Mouse (Mus musculus): ENCODE results near the gene Rnf227. TPM values are rescaled to one million over a fixed set of nuclear protein-coding genes. Genes with fewer than 3 reads are reported as not detected.
"Not testable (repeated sequence)": the region's sequence is repeated elsewhere in the genome, so short reads cannot be mapped to it uniquely, and the experiment has no call there.

Gene Rnf227
- polyA plus RNA-seq (2012; rRNA removed), result 1.0 and 4.3 TPM in 2 replicates

DNA sequence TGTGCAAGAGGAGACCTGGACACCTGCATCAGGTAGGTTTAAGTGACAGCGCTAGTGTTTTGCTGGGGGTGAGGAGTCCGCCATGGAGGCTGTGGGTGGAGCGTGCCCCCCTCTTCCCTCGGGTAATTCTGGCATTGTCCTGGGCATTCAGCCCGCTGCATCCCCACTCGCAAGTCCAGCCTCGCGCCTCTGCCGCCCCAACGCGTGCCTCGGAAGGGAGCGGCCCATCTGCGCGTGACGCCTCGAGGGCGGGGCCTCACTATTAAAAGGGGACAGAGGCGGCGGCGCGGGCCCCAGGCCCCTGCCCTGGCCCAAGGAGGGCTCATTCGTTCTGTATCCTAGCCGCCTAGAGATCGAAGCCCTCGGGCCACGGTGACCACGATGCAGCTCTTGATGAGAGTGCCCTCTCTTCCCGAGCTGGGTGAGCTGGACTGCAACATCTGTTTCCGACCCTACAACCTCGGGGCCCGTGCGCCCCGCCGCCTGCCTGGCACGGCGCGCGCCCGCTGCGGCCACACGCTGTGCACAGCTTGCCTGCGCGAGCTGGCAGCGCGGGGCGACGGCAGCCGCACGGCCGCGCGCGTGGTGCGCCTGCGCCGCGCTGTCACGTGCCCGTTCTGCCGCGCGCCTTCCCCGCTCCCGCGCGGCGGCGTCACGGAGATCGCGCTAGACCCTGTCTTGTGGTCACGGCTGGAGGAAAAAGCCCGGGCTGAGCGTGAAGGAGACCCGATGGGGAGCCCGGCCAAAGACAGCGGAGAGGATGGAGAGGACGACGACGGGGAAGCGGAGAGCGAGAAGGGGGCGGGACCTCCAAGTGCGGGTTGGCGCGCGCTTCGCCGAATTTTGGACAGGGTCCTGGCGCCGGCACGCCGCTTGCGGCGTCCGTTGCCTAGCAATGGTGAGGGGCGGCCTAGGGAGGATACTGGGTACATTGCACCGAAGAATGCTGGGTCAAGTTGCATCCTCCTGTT lies at the start of gene Rnf227:
Gene Rnf227, plus strand, starts transcription at position 301 of the 971 bp plus-strand sequence.
- Histone ChIP-seq H3K4me1 (ENCODE audit: control insufficient read depth, insufficient read depth, low read length) (peaks cover 7% of the 10 kb centered on the region), H3K4me3 (replicated peaks; ENCODE audit: extremely low read depth, low read depth, low read length) (peak within 1 kb of the TSS; percentile 76)
- peak; percentile 76 for DNase-seq
- 2% methylated on average over 99 of the region's 99 CpGs for WGBS
- peak; percentile 23; the same call in 1 of the 2 replicates for TF ChIP-seq POLR2A (IDR thresholded peaks at IDR 0.05; ENCODE audit: borderline replicate concordance, extremely low read depth, low read depth, low read length)
- no peak for TF ChIP-seq CTCF (IDR thresholded peaks at IDR 0.05; ENCODE audit: insufficient read depth, low read length)

DNA sequence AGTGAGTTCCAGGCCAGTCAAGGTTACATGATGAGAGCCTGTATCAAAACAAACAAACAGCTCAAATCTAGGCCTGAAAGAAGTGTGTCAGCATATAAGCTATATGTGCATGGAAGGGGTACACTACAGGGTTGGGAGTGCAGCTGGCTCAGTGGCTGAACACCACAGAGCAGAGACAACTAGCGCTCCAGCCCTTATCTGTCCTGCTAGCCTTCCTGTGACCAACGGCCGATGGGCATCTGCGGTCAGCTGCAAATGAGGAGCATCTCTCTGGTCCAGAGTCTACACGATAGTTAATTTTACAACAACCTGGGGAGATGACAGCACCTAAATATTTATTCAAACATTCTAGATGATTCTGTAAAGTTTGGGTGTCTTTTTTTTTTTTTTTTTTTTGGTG lies 49.1 kb upstream of the Rnf227 start:
- H3K4me3 ChIP-seq (replicated peaks; ENCODE audit: extremely low read depth, low read depth, low read length), result no peak overlapping the region
- H3K4me1 ChIP-seq (ENCODE audit: control insufficient read depth, insufficient read depth, low read length), result no peaks in the 10 kb centered on the region
- 89% methylated on average over 5 of the region's 5 CpGs for WGBS
- TF ChIP-seq CTCF (IDR thresholded peaks at IDR 0.05; ENCODE audit: insufficient read depth, low read length) (no peak), POLR2A (IDR thresholded peaks at IDR 0.05; ENCODE audit: borderline replicate concordance, extremely low read depth, low read depth, low read length) (no peak)
- DNase-seq, result no peak

DNA sequence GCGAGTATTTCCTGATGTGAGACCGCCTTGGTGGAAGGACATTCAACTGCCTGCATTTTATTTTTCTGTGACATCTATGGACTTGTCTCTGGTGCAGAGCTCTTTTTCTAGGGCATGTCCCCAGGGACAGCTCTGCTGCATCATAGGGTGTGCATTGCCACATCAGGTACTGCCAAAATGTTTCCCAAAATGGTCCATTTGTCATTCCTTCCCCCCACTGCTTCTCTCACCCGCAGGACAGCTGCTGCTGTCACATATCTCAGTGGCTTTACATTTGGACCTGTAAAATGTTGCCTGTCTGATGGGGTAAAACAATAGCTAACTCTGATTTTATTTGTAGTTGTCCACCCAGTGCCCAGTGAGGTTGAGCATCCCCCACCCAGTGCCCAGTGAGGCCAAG lies 45.0 kb upstream of the Rnf227 start:
- Histone ChIP-seq H3K4me3 (replicated peaks; ENCODE audit: extremely low read depth, low read depth, low read length) (no peak overlapping the region), H3K4me1 (ENCODE audit: control insufficient read depth, insufficient read depth, low read length) (no peaks in the 10 kb centered on the region)
- 78% methylated on average over 3 of the region's 3 CpGs for WGBS
- no peak for DNase-seq
- TF ChIP-seq POLR2A (IDR thresholded peaks at IDR 0.05; ENCODE audit: borderline replicate concordance, extremely low read depth, low read depth, low read length), result no peak
- TF ChIP-seq CTCF (IDR thresholded peaks at IDR 0.05; ENCODE audit: insufficient read depth, low read length), result no peak

DNA sequence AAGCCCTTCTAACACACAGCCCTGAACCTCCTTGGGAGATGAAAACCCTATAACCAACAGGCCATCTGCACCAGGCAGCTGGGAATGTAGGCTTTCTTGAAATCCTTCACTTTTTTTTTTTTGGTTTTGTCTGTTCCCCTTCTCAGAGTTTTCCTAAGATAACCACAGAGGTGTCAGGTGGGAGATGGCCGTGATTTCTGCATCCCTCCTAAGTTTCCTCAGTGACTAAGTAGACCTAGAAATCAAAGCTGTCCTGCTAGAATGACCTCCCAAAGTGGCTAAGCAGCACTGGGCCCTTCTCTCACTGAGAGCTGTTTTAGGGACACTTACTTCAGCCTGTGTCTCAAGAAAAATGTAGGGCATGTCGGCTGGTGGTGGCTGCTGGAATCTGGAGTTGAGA lies 42.5 kb upstream of the Rnf227 start:
- no peak for DNase-seq
- Histone ChIP-seq H3K4me1 (ENCODE audit: control insufficient read depth, insufficient read depth, low read length) (no peaks in the 10 kb centered on the region), H3K4me3 (replicated peaks; ENCODE audit: extremely low read depth, low read depth, low read length) (no peak overlapping the region)
- no peak for TF ChIP-seq POLR2A (IDR thresholded peaks at IDR 0.05; ENCODE audit: borderline replicate concordance, extremely low read depth, low read depth, low read length)
- TF ChIP-seq CTCF (IDR thresholded peaks at IDR 0.05; ENCODE audit: insufficient read depth, low read length), result no peak
- 79% methylated on average over 2 of the region's 2 CpGs for WGBS

DNA sequence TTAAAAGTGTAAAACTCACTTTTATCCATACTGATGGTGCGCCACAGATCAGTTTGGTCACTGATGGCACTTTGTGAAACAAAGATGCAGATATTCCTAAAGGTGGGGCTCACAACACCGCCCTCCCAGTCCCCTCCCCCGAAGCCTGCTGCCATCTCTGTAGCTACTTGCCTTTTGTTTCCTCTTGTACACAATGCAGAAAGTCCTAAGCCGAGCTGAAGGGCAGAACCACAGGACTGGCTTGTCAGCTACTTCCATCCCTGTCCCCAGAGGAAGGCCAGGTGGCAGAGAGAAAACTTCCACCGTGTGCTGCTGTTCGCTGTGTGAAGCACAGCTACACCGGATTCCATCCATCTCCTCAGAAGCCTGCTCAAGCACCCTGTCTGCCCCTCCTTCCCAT lies 42.0 kb upstream of the Rnf227 start:
- WGBS, result 81% methylated on average over 7 of the region's 7 CpGs
- TF ChIP-seq POLR2A (IDR thresholded peaks at IDR 0.05; ENCODE audit: borderline replicate concordance, extremely low read depth, low read depth, low read length) (no peak), CTCF (IDR thresholded peaks at IDR 0.05; ENCODE audit: insufficient read depth, low read length) (no peak)

DNA sequence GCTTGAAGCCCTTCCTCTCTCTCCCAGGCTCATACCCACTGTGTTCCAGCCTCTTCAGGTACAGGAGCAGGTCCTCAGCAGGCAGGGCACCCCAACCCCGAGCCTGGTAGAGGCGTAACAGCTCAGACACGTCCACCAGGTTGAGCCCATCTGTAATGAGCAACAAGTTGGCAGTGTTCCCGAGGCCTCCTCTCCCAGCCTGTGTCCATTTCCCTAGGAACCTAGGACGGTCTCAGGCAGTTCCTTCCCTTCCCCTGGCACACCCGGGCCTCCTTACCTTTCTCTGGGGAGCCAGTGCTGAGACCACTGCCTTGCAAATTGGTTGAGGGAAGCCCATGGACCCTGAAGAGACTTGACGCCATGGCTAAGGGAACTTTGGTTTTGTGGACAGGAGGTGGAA lies 37.4 kb upstream of the Rnf227 start:
- 77% methylated on average over 7 of the region's 7 CpGs for WGBS
- Histone ChIP-seq H3K4me3 (replicated peaks; ENCODE audit: extremely low read depth, low read depth, low read length) (no peak overlapping the region), H3K4me1 (ENCODE audit: control insufficient read depth, insufficient read depth, low read length) (no peaks in the 10 kb centered on the region)
- no peak for TF ChIP-seq POLR2A (IDR thresholded peaks at IDR 0.05; ENCODE audit: borderline replicate concordance, extremely low read depth, low read depth, low read length)
- no peak for TF ChIP-seq CTCF (IDR thresholded peaks at IDR 0.05; ENCODE audit: insufficient read depth, low read length)
- DNase-seq, result no peak

More for the DNA sequence above, 42.0 kb upstream of the Rnf227 start:
- Histone ChIP-seq H3K4me3 (replicated peaks; ENCODE audit: extremely low read depth, low read depth, low read length) (no peak overlapping the region), H3K4me1 (ENCODE audit: control insufficient read depth, insufficient read depth, low read length) (no peaks in the 10 kb centered on the region)
- no peak for DNase-seq

DNA sequence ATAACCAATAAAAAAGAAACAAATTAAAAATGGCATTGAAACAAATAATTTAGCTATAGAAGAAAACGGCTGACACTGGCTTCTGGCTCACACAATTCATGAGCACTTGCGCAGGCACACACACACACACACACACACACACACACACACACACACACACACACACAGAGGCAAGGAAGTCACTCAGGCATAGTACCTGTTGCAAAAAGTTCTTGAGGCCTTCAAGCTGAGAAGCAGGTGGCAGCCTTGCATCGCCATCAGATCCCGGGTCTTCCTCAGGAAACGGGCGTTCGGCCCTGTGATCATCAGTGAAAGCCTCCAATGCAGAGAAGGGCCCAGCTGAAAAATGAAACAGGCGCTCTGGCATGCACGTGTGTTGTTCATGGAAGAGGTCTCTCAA lies 35.0 kb upstream of the Rnf227 start:
- Histone ChIP-seq H3K4me3 (replicated peaks; ENCODE audit: extremely low read depth, low read depth, low read length) (no peak overlapping the region), H3K4me1 (ENCODE audit: control insufficient read depth, insufficient read depth, low read length) (no peaks in the 10 kb centered on the region)
- WGBS, result 84% methylated on average over 9 of the region's 9 CpGs
- no peak for DNase-seq
- TF ChIP-seq CTCF (IDR thresholded peaks at IDR 0.05; ENCODE audit: insufficient read depth, low read length), result no peak
- TF ChIP-seq POLR2A (IDR thresholded peaks at IDR 0.05; ENCODE audit: borderline replicate concordance, extremely low read depth, low read depth, low read length), result no peak

DNA sequence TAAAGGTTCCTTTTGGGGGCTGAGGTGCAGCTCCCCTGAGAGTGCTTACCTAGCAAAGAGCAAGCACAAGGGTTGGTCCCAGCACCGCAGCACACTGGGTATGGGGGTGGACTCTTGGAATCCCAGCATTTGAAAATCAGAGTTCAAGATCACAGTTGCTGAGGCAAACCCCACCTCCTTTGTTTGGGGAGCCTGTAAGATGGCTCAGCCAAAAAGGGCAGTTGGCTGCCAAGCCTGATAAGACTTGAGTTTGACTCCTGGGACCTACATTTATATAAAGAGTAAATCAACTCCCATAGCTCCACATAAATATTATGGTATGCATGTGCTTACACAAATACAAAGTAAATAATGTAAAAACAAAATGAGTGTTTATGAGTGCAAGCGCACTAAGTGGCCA lies 34.2 kb upstream of the Rnf227 start:
- Histone ChIP-seq H3K4me1 (ENCODE audit: control insufficient read depth, insufficient read depth, low read length) (no peaks in the 10 kb centered on the region), H3K4me3 (replicated peaks; ENCODE audit: extremely low read depth, low read depth, low read length) (no peak overlapping the region)
- no peak for DNase-seq
- WGBS, result 92% methylated on average over 2 of the region's 2 CpGs
- TF ChIP-seq CTCF (IDR thresholded peaks at IDR 0.05; ENCODE audit: insufficient read depth, low read length) (no peak), POLR2A (IDR thresholded peaks at IDR 0.05; ENCODE audit: borderline replicate concordance, extremely low read depth, low read depth, low read length) (no peak)

DNA sequence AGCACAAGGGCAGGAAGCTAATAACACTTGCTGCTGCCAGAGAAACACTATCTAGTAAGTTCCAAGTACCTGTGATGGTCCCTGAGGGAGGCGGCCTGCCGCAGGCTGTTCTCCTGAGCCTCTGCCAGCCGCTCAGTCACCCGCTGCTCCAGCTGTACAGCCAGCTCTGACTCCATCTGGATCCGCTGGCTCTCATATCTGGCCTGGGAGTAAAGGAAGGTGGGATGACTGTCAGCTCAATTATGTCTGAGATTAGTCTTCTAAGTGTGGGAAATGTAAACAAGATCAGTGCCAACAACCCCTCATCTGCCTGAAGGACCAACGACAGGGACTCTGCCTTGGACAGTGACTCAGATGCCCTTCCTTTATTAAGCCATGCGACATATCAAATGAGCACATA lies 29.0 kb upstream of the Rnf227 start:
- DNase-seq, result no peak
- TF ChIP-seq CTCF (IDR thresholded peaks at IDR 0.05; ENCODE audit: insufficient read depth, low read length), result no peak
- TF ChIP-seq POLR2A (IDR thresholded peaks at IDR 0.05; ENCODE audit: borderline replicate concordance, extremely low read depth, low read depth, low read length), result no peak
- Histone ChIP-seq H3K4me1 (ENCODE audit: control insufficient read depth, insufficient read depth, low read length) (no peaks in the 10 kb centered on the region), H3K4me3 (replicated peaks; ENCODE audit: extremely low read depth, low read depth, low read length) (no peak overlapping the region)
- 83% methylated on average over 7 of the region's 7 CpGs for WGBS

DNA sequence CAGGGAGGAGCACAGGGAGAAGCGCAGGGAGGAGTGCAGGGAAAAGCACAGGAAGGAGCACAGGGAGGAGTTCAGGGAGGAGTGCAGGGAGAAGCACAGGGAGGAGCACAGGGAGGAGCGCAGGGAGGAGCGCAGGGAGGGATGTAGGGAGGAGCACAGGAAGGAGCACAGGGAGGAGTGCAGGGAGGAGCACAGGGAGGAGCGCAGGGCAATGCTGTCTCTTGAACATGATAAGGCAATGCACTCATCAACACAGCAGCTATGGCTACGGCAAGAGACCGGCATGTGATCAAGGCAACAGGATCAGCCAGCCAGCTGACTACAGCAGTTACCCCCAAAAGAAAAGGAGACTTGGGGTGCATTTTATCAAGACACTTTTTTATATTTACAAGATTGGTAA lies 23.9 kb upstream of the Rnf227 start:
- no peaks in the 10 kb centered on the region for H3K4me1 ChIP-seq (ENCODE audit: control insufficient read depth, insufficient read depth, low read length)
- no peak for TF ChIP-seq POLR2A (IDR thresholded peaks at IDR 0.05; ENCODE audit: borderline replicate concordance, extremely low read depth, low read depth, low read length)
- no peak for TF ChIP-seq CTCF (IDR thresholded peaks at IDR 0.05; ENCODE audit: insufficient read depth, low read length)
- WGBS, result 93% methylated on average over 6 of the region's 6 CpGs
- no peak overlapping the region for H3K4me3 ChIP-seq (replicated peaks; ENCODE audit: extremely low read depth, low read depth, low read length)
- DNase-seq, result no peak

DNA sequence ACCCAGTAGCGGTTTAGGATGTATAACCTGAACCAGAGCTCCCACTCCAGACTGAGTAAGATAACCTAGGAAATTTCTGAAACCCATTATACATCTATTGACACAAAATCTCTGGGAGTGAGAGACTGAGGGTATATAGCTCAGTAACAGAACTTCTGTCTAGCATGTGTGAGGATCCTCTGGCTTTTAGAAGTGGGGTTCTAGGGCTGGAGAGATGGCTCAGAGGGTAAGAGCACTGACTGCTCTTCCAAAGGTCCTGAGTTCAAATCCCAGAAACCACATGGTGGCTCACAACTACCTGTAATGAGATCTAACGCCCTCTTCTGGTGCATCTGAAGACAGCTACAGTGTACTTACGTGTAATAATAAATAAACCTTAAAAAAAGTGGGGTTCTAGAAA lies 22.3 kb upstream of the Rnf227 start:
- DNase-seq; H3K4me3 ChIP-seq (replicated peaks; ENCODE audit: extremely low read depth, low read depth, low read length); H3K4me1 ChIP-seq (ENCODE audit: control insufficient read depth, insufficient read depth, low read length): not testable (repeated sequence)
- 90% methylated on average over 3 of the region's 3 CpGs for WGBS

All from lung, adult 2 months (tissue).